Mouse (Mus musculus) limb, embryonic 11.5 days (tissue): ENCODE measurements around the gene Atp6v0a2. TPM values are rescaled to one million over a fixed set of nuclear protein-coding genes. Genes with fewer than 3 reads are reported as not detected.

Source experiments
- ATAC-seq: fragments of 200-750 bp; cut with Nextera tagmentation; 2 replicates; pipeline ENCODE4 v1.8.0; 2017; ENCODE audit warnings: low read depth; ENCODE audit not compliant: insufficient number of reproducible peaks, low FRiP score, low TSS enrichment
- DNase-seq: peaks from one replicate; pipeline ENCODE4 v3.0.0-alpha.2; 2015; ENCODE audit warnings: low spot score
- H3K27ac ChIP-seq: fragments of 300-500 bp; sonication (generic); replicated peaks from 2 replicates; pipeline ENCODE4 v1.5.1; 2014; ENCODE audit warnings: low read depth, mild to moderate bottlenecking, low read length
- H3K27me3 ChIP-seq: fragments of 300-500 bp; sonication (generic); 2 replicates; pipeline ENCODE4 v1.6.1; 2014; ENCODE audit warnings: mild to moderate bottlenecking, low read length, mixed read lengths; ENCODE audit not compliant: control insufficient read depth, insufficient read depth
- H3K36me3 ChIP-seq: fragments of 300-500 bp; sonication (generic); 2 replicates; pipeline ENCODE4 v1.6.1; 2014; ENCODE audit warnings: mild to moderate bottlenecking, low read length, moderate library complexity, mixed read lengths; ENCODE audit not compliant: control insufficient read depth, insufficient read depth
- H3K4me1 ChIP-seq: fragments of 300-500 bp; sonication (generic); 2 replicates; pipeline ENCODE4 v1.6.1; 2014; ENCODE audit warnings: low read length, mixed read lengths; ENCODE audit not compliant: control insufficient read depth, insufficient read depth
- H3K4me2 ChIP-seq: fragments of 300-500 bp; sonication (generic); 2 replicates; pipeline ENCODE4 v1.6.1; 2014; ENCODE audit warnings: low read depth, mild to moderate bottlenecking, moderate library complexity; ENCODE audit not compliant: severe bottlenecking
- H3K4me3 ChIP-seq: fragments of 300-500 bp; sonication (generic); 2 replicates; pipeline ENCODE4 v1.5.1; 2014; ENCODE audit warnings: low read depth, low read length
- H3K9ac ChIP-seq: fragments of 300-500 bp; sonication (generic); 2 replicates; pipeline ENCODE4 v1.6.1; 2014; ENCODE audit warnings: mild to moderate bottlenecking, low read length
- H3K9me3 ChIP-seq: fragments of 300-500 bp; sonication (generic); 2 replicates; pipeline ENCODE4 v1.6.1; 2016; ENCODE audit warnings: low read length; ENCODE audit not compliant: control insufficient read depth
- WGBS: fragments of 180-500 bp; shearing (Covaris S2); extraction: QIAGEN DNeasy Blood & Tissue Kit; methylation state at CpG from one replicate; pipeline ENCODE4 v1.1.7; 2014; 5-methylcytosine and 5-hydroxymethylcytosine counted together
- polyA plus RNA-seq: library from polyadenylated mRNA; unstranded; fragments of >200 nt; fragmentation: Nextera tagmentation; extraction: Ambion mirVana; gene quantifications from 2 replicates; pipeline ENCODE4 v1.2.1, GENCODE M21; 2014

Atp6v0a2 gene
- polyA plus RNA-seq, 1 experiment from 2014 or later = 47.1 TPM

GRCm38 (mm10) chr5:124743841-124744240 is 115.5 kb downstream of the Atp6v0a2 start:
- no peak for DNase-seq
- no peak overlapping the region for H3K9ac ChIP-seq
- no peak overlapping the region for H3K4me3 ChIP-seq
- H3K9me3 ChIP-seq = peaks cover 2% of the 10 kb centered on the region; the same call in 1 of the 2 replicates
- WGBS = 87% methylated on average over 3 of the region's 3 CpGs
- H3K36me3 ChIP-seq = no peaks in the 10 kb centered on the region
- H3K4me1 ChIP-seq = no peaks in the 10 kb centered on the region
- H3K27ac ChIP-seq = no peak overlapping the region
- no peaks in the 10 kb centered on the region for H3K27me3 ChIP-seq
- no peak for ATAC-seq
- H3K4me2 ChIP-seq = no peak overlapping the region

DNA sequence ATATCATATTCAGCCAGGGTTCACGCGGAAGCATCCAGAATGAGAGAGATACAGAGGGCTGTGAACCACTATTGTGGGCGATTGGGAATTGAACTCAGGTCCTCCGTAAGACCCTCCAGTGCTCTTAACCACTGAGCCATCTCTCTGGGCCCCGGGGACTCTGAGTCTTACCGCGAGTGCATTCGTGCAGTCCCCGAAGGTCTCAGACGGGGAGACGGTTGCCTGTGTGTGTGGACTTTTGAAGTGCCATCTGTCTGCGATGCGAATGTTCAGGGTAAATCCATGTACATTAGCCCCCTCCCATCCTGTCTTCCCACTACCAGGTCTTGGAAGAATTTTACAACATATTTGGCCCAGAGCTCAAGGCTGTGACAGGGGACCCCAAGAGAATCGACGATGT is 117.8 kb downstream of the Atp6v0a2 start:
- Histone ChIP-seq H3K27me3 (no peaks in the 10 kb centered on the region), H3K4me3 (no peak overlapping the region), H3K9me3 (no peaks in the 10 kb centered on the region; the same call in 1 of the 2 replicates), H3K4me1 (no peaks in the 10 kb centered on the region), H3K4me2 (no peak overlapping the region), H3K9ac (no peak overlapping the region), H3K27ac (no peak overlapping the region), H3K36me3 (no peaks in the 10 kb centered on the region)
- ATAC-seq (no peak), DNase-seq (no peak)
- WGBS = 91% methylated on average over 15 of the region's 15 CpGs

DNA sequence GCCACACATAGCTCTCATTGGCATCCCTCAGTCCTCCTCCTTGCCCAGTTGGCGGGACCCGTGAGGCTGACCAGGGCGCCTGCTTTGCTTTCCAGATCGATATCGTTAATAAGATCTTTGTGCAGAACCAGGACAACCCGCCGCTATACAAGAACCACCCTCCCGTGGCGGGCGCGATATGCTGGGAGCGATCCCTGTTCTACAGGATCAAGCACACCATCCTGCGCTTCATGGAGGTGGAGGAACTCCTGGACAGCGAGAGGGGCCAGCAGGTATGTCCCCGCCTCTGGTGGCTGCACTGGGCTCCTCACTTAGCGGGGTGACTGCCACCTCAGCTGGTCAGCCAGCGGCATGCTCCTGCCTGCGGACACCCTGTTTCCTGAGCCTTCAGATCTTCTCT is 119.9 kb downstream of the Atp6v0a2 start:
- Histone ChIP-seq H3K27me3 (no peaks in the 10 kb centered on the region), H3K4me1 (no peaks in the 10 kb centered on the region), H3K36me3 (no peaks in the 10 kb centered on the region), H3K4me3 (no peak overlapping the region), H3K9ac (no peak overlapping the region), H3K9me3 (no peaks in the 10 kb centered on the region), H3K4me2 (no peak overlapping the region), H3K27ac (no peak overlapping the region)
- DNase-seq (no peak), ATAC-seq (no peak)
- 87% methylated on average over 18 of the region's 18 CpGs for WGBS

DNA sequence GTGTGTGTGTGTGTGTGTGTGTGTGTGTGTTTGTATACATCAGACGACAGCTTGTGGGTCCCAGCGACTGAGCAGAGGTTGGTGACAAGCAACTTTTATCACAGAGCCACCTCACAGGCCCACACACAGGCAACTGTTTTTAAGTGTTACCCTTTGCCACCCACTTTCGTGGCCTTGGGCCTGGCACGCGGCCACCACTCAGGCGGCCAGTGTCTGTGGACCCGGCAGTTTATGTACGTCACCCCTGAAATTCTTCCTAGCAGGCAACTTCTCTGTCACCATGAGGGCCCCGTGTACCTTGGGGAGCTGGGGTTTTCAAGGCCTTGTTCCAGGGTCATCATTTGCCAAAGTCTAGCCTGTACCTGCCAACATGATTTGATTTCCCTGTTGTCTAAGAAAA is 123.3 kb downstream of the Atp6v0a2 start:
- no peak for ATAC-seq
- Histone ChIP-seq H3K4me2 (no peak overlapping the region), H3K4me1 (no peaks in the 10 kb centered on the region), H3K9ac (no peak overlapping the region), H3K27ac (no peak overlapping the region), H3K9me3 (no peaks in the 10 kb centered on the region), H3K36me3 (no peaks in the 10 kb centered on the region), H3K4me3 (no peak overlapping the region), H3K27me3 (no peaks in the 10 kb centered on the region)
- 91% methylated on average over 9 of the region's 9 CpGs for WGBS
- DNase-seq = no peak

DNA sequence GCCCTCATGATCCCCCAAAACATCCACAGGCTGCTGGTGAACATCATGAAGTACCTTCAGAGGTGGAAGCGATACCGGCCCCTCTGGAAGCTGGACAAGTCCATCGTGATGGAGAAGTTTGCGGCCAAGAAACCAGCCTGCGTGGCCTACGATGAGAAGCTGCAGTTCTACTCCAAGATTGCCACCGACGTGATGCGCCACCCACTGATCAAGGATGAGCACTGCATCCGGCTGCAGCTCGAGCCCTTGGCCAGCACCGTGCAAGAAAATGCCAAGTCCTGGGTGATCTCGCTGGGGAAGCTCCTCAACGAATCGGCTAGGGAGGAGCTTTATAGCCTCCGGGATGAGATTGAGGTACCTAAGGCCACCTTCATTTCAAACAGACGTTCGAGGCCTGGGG is 132.6 kb downstream of the Atp6v0a2 start:
- H3K4me3 ChIP-seq = no peak overlapping the region
- no peak overlapping the region for H3K4me2 ChIP-seq
- no peaks in the 10 kb centered on the region for H3K27me3 ChIP-seq
- no peaks in the 10 kb centered on the region for H3K4me1 ChIP-seq
- no peak overlapping the region for H3K27ac ChIP-seq
- no peaks in the 10 kb centered on the region for H3K36me3 ChIP-seq
- H3K9me3 ChIP-seq = no peaks in the 10 kb centered on the region; the same call in 1 of the 2 replicates
- 65% methylated on average over 18 of the region's 18 CpGs for WGBS
- no peak overlapping the region for H3K9ac ChIP-seq
- no peak for ATAC-seq
- DNase-seq = no peak

- DNase-seq (no peak), ATAC-seq (no peak)
- Histone ChIP-seq H3K9me3 (no peaks in the 10 kb centered on the region; the same call in 1 of the 2 replicates), H3K9ac (no peak overlapping the region), H3K4me1 (no peaks in the 10 kb centered on the region), H3K27ac (no peak overlapping the region), H3K27me3 (no peaks in the 10 kb centered on the region), H3K4me2 (no peak overlapping the region), H3K4me3 (no peak overlapping the region), H3K36me3 (no peaks in the 10 kb centered on the region)
- WGBS = 90% methylated on average over 1 of the region's 1 CpGs
Observed at GRCm38 (mm10) chr5:124761787-124762186, 133.4 kb downstream of the Atp6v0a2 start.

Other genes with a start within 250 kb of the Atp6v0a2 start
- gene Sbno1, start 202.6 kb upstream of the Atp6v0a2 start, polyA plus RNA-seq = 84.9 and 85.7 TPM in 2 replicates
- gene Kmt5a, start 188.6 kb upstream of the Atp6v0a2 start, polyA plus RNA-seq = 102 and 121 TPM in 2 replicates
- gene Rilpl2, start 150.2 kb upstream of the Atp6v0a2 start, polyA plus RNA-seq = 28.7 and 29.3 TPM in 2 replicates
- gene Snrnp35, start 145.4 kb upstream of the Atp6v0a2 start, polyA plus RNA-seq = 14.1 and 15.3 TPM in 2 replicates
- gene Rilpl1, start 97.2 kb upstream of the Atp6v0a2 start, polyA plus RNA-seq = 30.0 and 30.7 TPM in 2 replicates
- gene Tmed2, start 87.9 kb upstream of the Atp6v0a2 start, polyA plus RNA-seq = 501 and 517 TPM in 2 replicates
- gene Ddx55, start 75.7 kb upstream of the Atp6v0a2 start, polyA plus RNA-seq = 14.4 and 15.3 TPM in 2 replicates
- 83.1 and 85.1 TPM in 2 replicates for gene Eif2b1, start 49.4 kb upstream of the Atp6v0a2 start, polyA plus RNA-seq
- gene Gtf2h3, start 49.4 kb upstream of the Atp6v0a2 start, polyA plus RNA-seq = 98.7 and 107 TPM in 2 replicates
- 0.01 TPM in 1 of 2 replicates, not detected in the other for gene Dnah10, start 96.5 kb downstream of the Atp6v0a2 start, polyA plus RNA-seq
- gene Ccdc92, start 233.8 kb downstream of the Atp6v0a2 start, polyA plus RNA-seq = 7.2 and 9.5 TPM in 2 replicates
- gene Zfp664, start 234.1 kb downstream of the Atp6v0a2 start, polyA plus RNA-seq = 132 and 137 TPM in 2 replicates